Mouse (Mus musculus) neural tube, embryonic 12.5 days (tissue): ENCODE measurements at regions not wholly inside any gene's neighbourhood (a gene's known extent, or its start where the extent isn't known, plus 50 kb on each side); places are given as distances from the start of the nearest gene placed in this dataset.

Experiments
- ATAC-seq: fragments of 200-750 bp; cut with Nextera tagmentation; 2 replicates; pipeline ENCODE4 v1.8.0; 2017; ENCODE audit warnings: low read depth, mild to moderate bottlenecking, moderate TSS enrichment, moderate library complexity; ENCODE audit not compliant: low FRiP score
- H3K27ac ChIP-seq: fragments of 300-500 bp; sonication (generic); 2 replicates; pipeline ENCODE4 v1.5.1; 2016
- H3K27me3 ChIP-seq: fragments of 300-500 bp; sonication (generic); replicated peaks from 2 replicates; pipeline ENCODE4 v1.6.1; 2016; ENCODE audit warnings: mild to moderate bottlenecking
- H3K36me3 ChIP-seq: fragments of 300-500 bp; sonication (generic); 2 replicates; pipeline ENCODE4 v1.6.1; 2016; ENCODE audit warnings: mild to moderate bottlenecking
- H3K4me1 ChIP-seq: fragments of 300-500 bp; sonication (generic); 2 replicates; pipeline ENCODE4 v1.6.1; 2016
- H3K4me2 ChIP-seq: fragments of 300-500 bp; sonication (generic); replicated peaks from 2 replicates; pipeline ENCODE4 v1.6.1; 2016; ENCODE audit warnings: mild to moderate bottlenecking
- H3K4me3 ChIP-seq: fragments of 300-500 bp; sonication (generic); 2 replicates; pipeline ENCODE4 v1.5.1; 2016
- H3K9ac ChIP-seq: fragments of 300-500 bp; sonication (generic); 2 replicates; pipeline ENCODE4 v1.6.1; 2016; ENCODE audit warnings: mild to moderate bottlenecking
- H3K9me3 ChIP-seq: fragments of 300-500 bp; sonication (generic); 2 replicates; pipeline ENCODE4 v1.6.1; 2016; ENCODE audit warnings: mild to moderate bottlenecking
- WGBS: fragments of 180-500 bp; shearing (Covaris S2); methylation state at CpG from one replicate; pipeline ENCODE4 v1.1.7; 2016; 5-methylcytosine and 5-hydroxymethylcytosine counted together

- Histone ChIP-seq H3K27me3 (no peaks in the 10 kb centered on the region), H3K36me3 (no peaks in the 10 kb centered on the region), H3K4me2 (no peak overlapping the region), H3K9ac (no peak overlapping the region), H3K9me3 (no peaks in the 10 kb centered on the region), H3K4me3 (no peak overlapping the region), H3K27ac (no peak overlapping the region), H3K4me1 (peaks cover 12% of the 10 kb centered on the region)
- 53% methylated on average over 10 of the region's 10 CpGs for WGBS
- no peak for ATAC-seq
Observed at GRCm38 (mm10) chr2:48441991-48442544, 371.8 kb upstream of the Acvr2a start.

GRCm38 (mm10) chr2:48445898-48446604 is 367.9 kb upstream of the Acvr2a start:
- WGBS = 6% methylated on average over 5 of the region's 5 CpGs
- Histone ChIP-seq H3K9ac (no peak overlapping the region), H3K27ac (no peak overlapping the region)

GRCm38 (mm10) chr2:48446617-48447016 is 367.3 kb upstream of the Acvr2a start:
- Histone ChIP-seq H3K9ac (no peak overlapping the region), H3K27me3 (no peaks in the 10 kb centered on the region), H3K4me1 (peaks cover 5% of the 10 kb centered on the region), H3K9me3 (no peaks in the 10 kb centered on the region), H3K4me3 (no peak overlapping the region), H3K27ac (no peak overlapping the region), H3K36me3 (no peaks in the 10 kb centered on the region), H3K4me2 (no peak overlapping the region)
- no peak for ATAC-seq
- 62% methylated on average over 5 of the region's 5 CpGs for WGBS

More at GRCm38 (mm10) chr2:48445898-48446604, 367.9 kb upstream of the Acvr2a start:
- Histone ChIP-seq H3K36me3 (no peaks in the 10 kb centered on the region), H3K27me3 (no peaks in the 10 kb centered on the region), H3K4me3 (no peak overlapping the region), H3K9me3 (no peaks in the 10 kb centered on the region), H3K4me2 (0 out of 2 replicates have a peak overlapping the region, but pooled peaks have one; percentile 2), H3K4me1 (peaks cover 10% of the 10 kb centered on the region)
- no peak for ATAC-seq

GRCm38 (mm10) chr2:48449165-48449842 is 364.6 kb upstream of the Acvr2a start:
- Histone ChIP-seq H3K4me1 (peaks cover 4% of the 10 kb centered on the region; the same call in 1 of the 2 replicates), H3K27me3 (no peaks in the 10 kb centered on the region), H3K9ac (no peak overlapping the region), H3K9me3 (no peaks in the 10 kb centered on the region), H3K27ac (no peak overlapping the region), H3K4me2 (no peak overlapping the region), H3K36me3 (no peaks in the 10 kb centered on the region), H3K4me3 (no peak overlapping the region)
- ATAC-seq = no peak
- WGBS = 90% methylated on average over 7 of the region's 7 CpGs

GRCm38 (mm10) chr2:48456072-48457040 is 357.6 kb upstream of the Acvr2a start:
- no peak for ATAC-seq

GRCm38 (mm10) chr2:48457117-48457516 is 356.8 kb upstream of the Acvr2a start:
- 83% methylated on average over 4 of the region's 4 CpGs for WGBS

More at GRCm38 (mm10) chr2:48456072-48457040, 357.6 kb upstream of the Acvr2a start:
- no peak overlapping the region for H3K9ac ChIP-seq
- no peaks in the 10 kb centered on the region for H3K27me3 ChIP-seq
- no peaks in the 10 kb centered on the region for H3K4me1 ChIP-seq
- 56% methylated on average over 7 of the region's 7 CpGs for WGBS
- no peaks in the 10 kb centered on the region for H3K36me3 ChIP-seq
- H3K9me3 ChIP-seq = no peaks in the 10 kb centered on the region
- H3K4me2 ChIP-seq = no peak overlapping the region
- H3K4me3 ChIP-seq = no peak overlapping the region
- no peak overlapping the region for H3K27ac ChIP-seq

GRCm38 (mm10) chr2:48465483-48465882 is 348.4 kb upstream of the Acvr2a start:
- no peak overlapping the region for H3K27ac ChIP-seq
- no peaks in the 10 kb centered on the region for H3K9me3 ChIP-seq
- H3K4me1 ChIP-seq = no peaks in the 10 kb centered on the region
- H3K4me3 ChIP-seq = no peak overlapping the region
- no peak for ATAC-seq
- no peak overlapping the region for H3K4me2 ChIP-seq
- WGBS = 92% methylated on average over 4 of the region's 4 CpGs
- H3K27me3 ChIP-seq = no peaks in the 10 kb centered on the region
- no peaks in the 10 kb centered on the region for H3K36me3 ChIP-seq
- H3K9ac ChIP-seq = no peak overlapping the region

More at GRCm38 (mm10) chr2:48457117-48457516, 356.8 kb upstream of the Acvr2a start:
- Histone ChIP-seq H3K4me1 (no peaks in the 10 kb centered on the region), H3K9me3 (no peaks in the 10 kb centered on the region), H3K27me3 (no peaks in the 10 kb centered on the region), H3K36me3 (no peaks in the 10 kb centered on the region), H3K4me2 (no peak overlapping the region), H3K9ac (no peak overlapping the region), H3K4me3 (no peak overlapping the region), H3K27ac (no peak overlapping the region)
- ATAC-seq = no peak

- Histone ChIP-seq H3K27me3 (no peaks in the 10 kb centered on the region), H3K4me3 (no peak overlapping the region), H3K9ac (no peak overlapping the region), H3K4me2 (no peak overlapping the region), H3K9me3 (no peaks in the 10 kb centered on the region), H3K36me3 (no peaks in the 10 kb centered on the region), H3K27ac (no peak overlapping the region), H3K4me1 (no peaks in the 10 kb centered on the region)
- ATAC-seq = no peak
- WGBS = 82% methylated on average over 4 of the region's 4 CpGs
Observed at GRCm38 (mm10) chr2:48468895-48469294, 345.0 kb upstream of the Acvr2a start.

- 90% methylated on average over 4 of the region's 4 CpGs for WGBS
- Histone ChIP-seq H3K9ac (no peak overlapping the region), H3K27ac (no peak overlapping the region), H3K27me3 (no peaks in the 10 kb centered on the region), H3K4me3 (no peak overlapping the region), H3K4me1 (no peaks in the 10 kb centered on the region), H3K4me2 (no peak overlapping the region), H3K9me3 (no peaks in the 10 kb centered on the region), H3K36me3 (no peaks in the 10 kb centered on the region)
- ATAC-seq = no peak
Observed at GRCm38 (mm10) chr2:48469357-48469756, 344.6 kb upstream of the Acvr2a start.

- WGBS = 79% methylated on average over 3 of the region's 3 CpGs
Observed at GRCm38 (mm10) chr2:48473102-48473501, 340.8 kb upstream of the Acvr2a start.

GRCm38 (mm10) chr2:48474642-48475041 is 339.3 kb upstream of the Acvr2a start:
- Histone ChIP-seq H3K27me3 (no peaks in the 10 kb centered on the region), H3K27ac (no peak overlapping the region), H3K36me3 (no peaks in the 10 kb centered on the region), H3K4me1 (peaks cover 1% of the 10 kb centered on the region; the same call in 1 of the 2 replicates), H3K4me2 (no peak overlapping the region), H3K9me3 (no peaks in the 10 kb centered on the region), H3K4me3 (no peak overlapping the region), H3K9ac (no peak overlapping the region)
- WGBS = 81% methylated on average over 4 of the region's 4 CpGs
- ATAC-seq = no peak

More at GRCm38 (mm10) chr2:48473102-48473501, 340.8 kb upstream of the Acvr2a start:
- no peak overlapping the region for H3K27ac ChIP-seq
- no peaks in the 10 kb centered on the region for H3K9me3 ChIP-seq
- H3K4me1 ChIP-seq = no peaks in the 10 kb centered on the region
- H3K27me3 ChIP-seq = no peaks in the 10 kb centered on the region
- H3K4me3 ChIP-seq = no peak overlapping the region
- H3K36me3 ChIP-seq = no peaks in the 10 kb centered on the region
- no peak overlapping the region for H3K9ac ChIP-seq
- H3K4me2 ChIP-seq = no peak overlapping the region
- ATAC-seq = no peak
